Mouse (Mus musculus): ENCODE measurements around the gene Gm20388. TPM values are rescaled to one million over a fixed set of nuclear protein-coding genes. Genes with fewer than 3 reads are reported as not detected.

Gene Gm20388
- polyA plus RNA-seq, 1 experiment from 2014 or later: not detected

DNA sequence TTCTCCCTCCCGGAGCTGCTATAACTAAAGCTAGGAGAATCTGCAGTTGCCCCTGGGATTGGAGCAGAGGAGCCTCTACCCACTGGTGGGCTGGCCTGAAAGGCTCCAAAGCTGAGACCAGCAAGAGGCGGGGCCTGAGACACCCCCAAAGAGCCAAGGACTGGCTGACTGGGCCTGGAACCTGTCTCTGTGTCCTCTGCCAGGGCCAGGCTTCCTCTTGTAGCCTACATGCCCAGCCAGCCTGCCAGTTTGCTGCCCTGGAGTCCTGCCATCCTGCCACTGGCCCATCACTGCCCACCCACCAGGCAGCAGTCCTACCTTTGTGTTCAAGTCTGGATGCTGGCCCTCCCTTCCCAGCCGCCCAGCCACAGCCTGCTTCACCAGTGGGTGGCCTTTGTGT is 4419.8 kb downstream of the Gm20388 start:
- H3K9me3 ChIP-seq: no peaks in the 10 kb centered on the region
- no peak for ATAC-seq (ENCODE audit: insufficient number of reproducible peaks, insufficient read depth, low FRiP score, low TSS enrichment, low read depth)
- H3K27ac ChIP-seq: no peak overlapping the region
- 69% methylated on average over 2 of the region's 3 CpGs for WGBS
- no peak overlapping the region for H3K4me3 ChIP-seq
- no peak overlapping the region for H3K9ac ChIP-seq
- H3K4me1 ChIP-seq: no peaks in the 10 kb centered on the region
- H3K4me2 ChIP-seq: no peak overlapping the region
- no peaks in the 10 kb centered on the region for H3K27me3 ChIP-seq
- peaks cover 86% of the 10 kb centered on the region for H3K36me3 ChIP-seq

DNA sequence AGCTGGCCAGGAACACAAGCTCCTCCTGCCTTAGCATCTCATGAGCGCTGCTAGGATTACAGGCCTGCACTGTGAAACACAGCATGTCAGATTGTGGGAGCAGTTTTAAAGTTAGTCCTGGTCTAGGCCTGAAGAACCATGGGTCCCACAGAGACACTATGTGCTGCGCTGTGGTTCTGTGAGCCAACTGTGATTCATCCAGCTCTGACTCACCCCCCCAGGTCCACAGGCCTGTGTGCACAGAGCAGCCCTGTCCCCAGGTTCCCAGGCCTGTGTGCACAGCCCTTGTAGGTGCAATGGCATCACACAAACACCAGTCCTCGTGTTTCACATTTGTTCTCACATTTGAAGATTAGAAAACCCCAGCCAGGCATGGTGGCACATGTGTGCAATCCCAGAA is 4420.5 kb downstream of the Gm20388 start:
- Histone ChIP-seq H3K36me3 (peaks cover 86% of the 10 kb centered on the region), H3K4me1 (no peaks in the 10 kb centered on the region), H3K9me3 (no peaks in the 10 kb centered on the region), H3K4me2 (no peak overlapping the region), H3K27ac (no peak overlapping the region), H3K9ac (no peak overlapping the region), H3K4me3 (no peak overlapping the region), H3K27me3 (no peaks in the 10 kb centered on the region)
- 93% methylated on average over 3 of the region's 3 CpGs for WGBS
- no peak for ATAC-seq (ENCODE audit: insufficient number of reproducible peaks, insufficient read depth, low FRiP score, low TSS enrichment, low read depth)

DNA sequence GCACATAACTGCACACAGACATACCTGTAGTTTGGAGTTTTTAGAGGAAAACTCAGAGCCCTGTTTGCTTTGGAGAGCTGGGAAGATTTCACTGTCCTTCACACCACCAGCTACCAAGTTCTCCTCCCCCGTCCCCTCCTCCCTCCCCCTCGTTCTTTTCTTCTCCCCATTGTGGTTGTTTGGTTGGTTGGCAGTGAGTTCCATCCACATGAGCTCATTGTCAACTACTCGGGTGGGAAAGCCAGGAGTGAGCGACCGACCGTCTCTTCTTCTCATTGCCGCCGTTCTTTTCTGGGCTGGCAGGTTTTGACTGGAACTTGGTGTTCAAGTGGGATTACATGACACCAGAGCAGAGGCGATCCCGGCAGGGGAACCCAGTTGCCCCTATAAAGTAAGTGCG is 4421.1 kb downstream of the Gm20388 start:
- Histone ChIP-seq H3K9ac (no peak overlapping the region), H3K27me3 (no peaks in the 10 kb centered on the region), H3K4me2 (no peak overlapping the region), H3K36me3 (peaks cover 87% of the 10 kb centered on the region), H3K4me3 (no peak overlapping the region), H3K9me3 (no peaks in the 10 kb centered on the region), H3K27ac (no peak overlapping the region), H3K4me1 (no peaks in the 10 kb centered on the region)
- no peak for ATAC-seq (ENCODE audit: insufficient number of reproducible peaks, insufficient read depth, low FRiP score, low TSS enrichment, low read depth)
- WGBS: 78% methylated on average over 11 of the region's 11 CpGs

DNA sequence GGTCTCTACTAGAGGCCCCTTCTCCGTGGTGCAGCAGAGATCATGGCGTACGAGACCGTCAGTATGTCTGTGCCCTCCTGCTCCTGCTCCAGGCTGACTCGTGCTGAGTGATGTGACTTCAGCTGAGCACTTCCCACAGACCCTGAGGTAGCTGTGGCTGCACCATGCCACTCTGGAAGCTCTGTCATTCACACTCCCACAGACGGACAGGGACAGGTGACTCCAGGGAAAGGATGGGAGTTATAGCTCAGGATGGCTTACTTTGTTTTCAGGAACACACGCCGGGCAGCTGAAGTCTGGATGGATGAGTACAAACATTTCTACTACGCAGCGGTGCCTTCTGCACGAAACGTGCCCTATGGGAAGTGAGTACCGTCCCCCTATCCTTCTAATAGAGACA is 4425.7 kb downstream of the Gm20388 start:
- no peak for ATAC-seq (ENCODE audit: insufficient number of reproducible peaks, insufficient read depth, low FRiP score, low TSS enrichment, low read depth)
- H3K9ac ChIP-seq: no peak overlapping the region
- no peaks in the 10 kb centered on the region for H3K27me3 ChIP-seq
- 88% methylated on average over 13 of the region's 13 CpGs for WGBS
- no peak overlapping the region for H3K27ac ChIP-seq
- no peak overlapping the region for H3K4me3 ChIP-seq
- no peaks in the 10 kb centered on the region for H3K9me3 ChIP-seq
- peaks cover 5% of the 10 kb centered on the region; the same call in 1 of the 2 replicates for H3K4me1 ChIP-seq
- H3K4me2 ChIP-seq: no peak overlapping the region
- H3K36me3 ChIP-seq: peaks cover 90% of the 10 kb centered on the region

DNA sequence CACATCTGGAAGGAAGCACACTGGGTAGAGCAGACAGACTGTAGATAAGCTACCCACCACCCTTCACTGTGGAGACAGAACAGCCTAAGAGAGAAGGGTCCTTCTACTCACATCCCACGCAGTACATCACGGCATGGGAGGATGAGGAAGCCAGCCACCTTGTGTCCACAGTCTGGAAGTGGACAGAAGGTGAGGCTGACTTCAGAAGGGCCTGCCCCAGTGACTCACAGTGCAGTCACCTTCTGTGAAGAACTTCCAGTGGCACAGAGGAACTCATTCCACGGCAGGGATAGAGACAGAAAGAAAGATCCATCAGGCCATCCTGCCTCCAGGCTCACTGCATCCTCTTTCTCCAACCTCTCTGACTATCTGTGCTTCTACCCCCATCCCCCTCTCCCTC is 4429.1 kb downstream of the Gm20388 start:
- H3K4me1 ChIP-seq: peaks cover 5% of the 10 kb centered on the region; the same call in 1 of the 2 replicates
- no peak overlapping the region for H3K27ac ChIP-seq
- no peak; the same call in 1 of the 2 replicates for ATAC-seq (ENCODE audit: insufficient number of reproducible peaks, insufficient read depth, low FRiP score, low TSS enrichment, low read depth)
- H3K4me3 ChIP-seq: no peak overlapping the region
- no peaks in the 10 kb centered on the region for H3K9me3 ChIP-seq
- H3K36me3 ChIP-seq: peaks cover 89% of the 10 kb centered on the region
- H3K4me2 ChIP-seq: no peak overlapping the region
- no peak overlapping the region for H3K9ac ChIP-seq
- WGBS: 87% methylated on average over 3 of the region's 3 CpGs
- no peaks in the 10 kb centered on the region for H3K27me3 ChIP-seq

DNA sequence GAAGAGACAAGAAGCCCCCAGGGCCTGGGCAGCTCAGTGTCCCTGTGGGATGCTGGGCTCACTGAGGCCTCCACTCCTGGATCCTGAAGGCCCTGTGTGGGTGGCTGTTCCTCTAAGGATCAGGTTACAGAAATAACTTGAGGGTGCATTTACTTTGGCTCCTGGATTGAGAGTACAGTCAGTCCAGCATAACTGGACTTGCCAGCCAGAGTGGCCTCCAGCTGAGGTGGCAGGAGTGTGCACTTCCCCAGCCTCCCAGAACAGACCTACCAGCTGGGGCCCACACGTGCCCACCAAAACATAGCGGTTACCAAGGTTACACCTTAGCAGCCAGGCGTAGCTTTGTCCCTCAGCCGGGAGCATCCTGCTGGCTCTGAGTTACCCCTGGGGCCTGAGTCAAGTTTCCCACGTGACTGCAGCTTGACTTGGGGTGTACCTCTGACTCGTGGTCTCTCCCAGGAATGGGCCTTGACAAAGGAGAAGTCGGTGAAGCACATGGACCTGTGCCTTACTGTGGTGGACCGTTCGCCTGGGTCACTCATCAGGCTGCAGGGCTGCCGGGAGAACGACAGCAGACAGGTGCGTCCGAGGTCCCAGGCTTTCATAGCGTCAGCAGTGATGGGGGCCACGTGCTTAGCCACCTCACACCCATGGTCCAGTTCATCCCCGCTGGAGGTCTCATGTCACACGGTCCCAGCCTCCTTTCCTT is 4429.9 kb downstream of the Gm20388 start:
- Histone ChIP-seq H3K9me3 (no peaks in the 10 kb centered on the region), H3K36me3 (peaks cover 86% of the 10 kb centered on the region)
- ATAC-seq (ENCODE audit: insufficient number of reproducible peaks, insufficient read depth, low FRiP score, low TSS enrichment, low read depth): no peak

DNA sequence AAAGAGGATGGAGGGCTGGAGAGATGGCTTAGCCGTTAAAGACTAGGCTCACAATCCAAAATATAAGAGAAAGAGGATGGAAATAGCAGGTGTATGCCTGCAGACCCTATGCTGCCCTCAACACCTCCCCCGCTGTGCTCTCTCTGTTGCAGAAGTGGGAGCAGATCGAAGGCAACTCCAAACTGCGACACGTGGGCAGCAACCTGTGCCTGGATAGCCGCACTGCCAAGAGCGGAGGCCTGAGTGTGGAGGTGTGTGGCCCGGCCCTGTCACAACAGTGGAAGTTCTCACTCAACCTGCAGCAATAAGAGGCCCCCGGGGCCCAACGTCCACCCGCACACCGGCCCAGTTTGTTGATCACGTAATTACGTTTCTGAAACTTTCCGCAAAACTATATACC is 4432.5 kb downstream of the Gm20388 start:
- peaks cover 61% of the 10 kb centered on the region for H3K36me3 ChIP-seq

More for the DNA sequence above, 4429.9 kb downstream of the Gm20388 start:
- Histone ChIP-seq H3K27ac (no peak overlapping the region), H3K27me3 (no peaks in the 10 kb centered on the region), H3K9ac (no peak overlapping the region), H3K4me1 (peaks cover 5% of the 10 kb centered on the region; the same call in 1 of the 2 replicates), H3K4me2 (no peak overlapping the region), H3K4me3 (no peak overlapping the region)
- WGBS: 72% methylated on average over 17 of the region's 17 CpGs

DNA sequence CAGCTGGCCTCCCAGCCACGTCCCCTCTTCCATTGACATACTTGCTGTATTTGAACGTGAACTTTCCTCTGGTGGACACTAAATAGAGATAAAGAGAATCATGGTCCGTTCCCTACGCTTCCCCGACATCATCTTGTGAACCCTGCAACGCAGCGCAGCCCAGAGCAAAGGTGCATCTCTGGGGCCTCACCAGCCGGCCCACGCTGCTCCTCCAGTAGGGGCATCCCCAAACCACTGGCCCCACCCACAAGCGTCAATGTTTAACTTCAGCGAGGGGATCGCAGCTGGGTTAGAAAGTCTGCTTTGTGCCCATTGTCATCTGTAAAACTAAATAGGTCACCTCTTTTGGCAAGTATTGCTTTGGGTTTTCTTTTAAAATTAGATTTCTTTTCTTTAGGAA is 4433.4 kb downstream of the Gm20388 start:
- Histone ChIP-seq H3K4me3 (no peak overlapping the region), H3K9ac (no peak overlapping the region), H3K4me1 (peaks cover 17% of the 10 kb centered on the region), H3K27me3 (no peaks in the 10 kb centered on the region), H3K27ac (no peak overlapping the region), H3K9me3 (no peaks in the 10 kb centered on the region), H3K36me3 (peaks cover 52% of the 10 kb centered on the region), H3K4me2 (no peak overlapping the region)
- WGBS: 92% methylated on average over 12 of the region's 12 CpGs
- no peak for ATAC-seq (ENCODE audit: insufficient number of reproducible peaks, insufficient read depth, low FRiP score, low TSS enrichment, low read depth)

More for the DNA sequence above, 4432.5 kb downstream of the Gm20388 start:
- H3K4me3 ChIP-seq: no peak overlapping the region
- H3K9ac ChIP-seq: no peak overlapping the region
- H3K27ac ChIP-seq: no peak overlapping the region
- no peak overlapping the region for H3K4me2 ChIP-seq
- no peaks in the 10 kb centered on the region for H3K27me3 ChIP-seq
- WGBS: 90% methylated on average over 15 of the region's 15 CpGs
- peaks cover 17% of the 10 kb centered on the region for H3K4me1 ChIP-seq
- no peak for ATAC-seq (ENCODE audit: insufficient number of reproducible peaks, insufficient read depth, low FRiP score, low TSS enrichment, low read depth)
- H3K9me3 ChIP-seq: no peaks in the 10 kb centered on the region

DNA sequence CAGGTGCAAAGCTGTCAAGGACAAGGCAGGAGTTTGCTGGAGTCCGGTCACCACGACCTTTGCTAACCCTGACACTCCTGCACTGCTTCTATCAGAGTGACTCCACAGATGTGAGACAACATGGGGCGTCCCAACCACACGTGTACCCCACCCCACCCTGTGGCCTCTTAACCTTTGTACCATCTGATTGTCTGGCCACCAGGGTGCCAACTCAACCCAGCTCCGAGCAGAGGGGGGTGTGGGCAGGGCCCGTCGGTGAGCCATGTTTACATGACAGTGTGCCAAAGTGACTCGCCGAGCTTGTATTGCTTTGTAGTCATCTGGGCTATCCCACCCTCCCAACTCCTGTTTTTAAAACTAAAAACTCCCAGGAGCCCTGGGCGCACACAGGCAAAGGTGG is 4434.5 kb downstream of the Gm20388 start:
- no peak for ATAC-seq (ENCODE audit: insufficient number of reproducible peaks, insufficient read depth, low FRiP score, low TSS enrichment, low read depth)
- Histone ChIP-seq H3K27me3 (no peaks in the 10 kb centered on the region), H3K4me2 (no peak overlapping the region), H3K27ac (no peak overlapping the region), H3K36me3 (peaks cover 44% of the 10 kb centered on the region), H3K9ac (no peak overlapping the region), H3K4me1 (peaks cover 17% of the 10 kb centered on the region), H3K9me3 (no peaks in the 10 kb centered on the region), H3K4me3 (no peak overlapping the region)
- WGBS: 84% methylated on average over 10 of the region's 10 CpGs

DNA sequence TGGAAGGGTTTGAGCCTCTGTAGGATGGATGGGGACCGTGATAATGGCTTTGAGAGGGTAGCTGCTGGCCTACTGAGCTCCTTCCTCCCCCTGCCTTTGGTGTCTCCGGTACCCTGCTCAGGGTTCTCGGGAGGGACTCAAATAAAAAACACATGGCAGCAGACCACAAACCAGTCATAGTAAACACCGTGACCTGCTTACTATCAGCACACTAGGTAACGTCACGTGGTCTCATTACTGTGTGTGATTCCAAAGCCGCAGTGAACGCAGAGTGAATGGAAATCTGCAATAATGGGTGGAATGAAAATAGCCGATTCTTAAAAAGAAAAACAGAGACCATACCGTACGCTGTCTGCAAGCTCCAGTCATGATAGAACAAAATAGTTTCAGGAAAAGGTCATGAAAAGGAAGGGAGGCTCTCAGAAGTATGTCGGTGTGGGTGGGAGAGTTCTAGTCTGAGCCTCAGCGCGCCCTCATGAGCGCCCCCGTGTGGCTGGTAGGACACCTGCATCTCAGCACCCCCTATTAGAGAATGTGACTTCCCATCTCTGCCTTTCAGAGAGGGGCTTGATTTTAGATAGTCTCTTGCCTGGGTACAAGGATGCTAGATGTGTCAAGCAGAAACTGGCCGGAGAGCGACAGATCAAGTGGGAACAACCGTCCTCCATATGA is 4436.3 kb downstream of the Gm20388 start:
- Histone ChIP-seq H3K9ac (no peak overlapping the region), H3K4me3 (no peak overlapping the region), H3K27me3 (no peaks in the 10 kb centered on the region), H3K4me1 (peaks cover 12% of the 10 kb centered on the region), H3K9me3 (no peaks in the 10 kb centered on the region), H3K4me2 (peak overlapping the region; percentile 43), H3K27ac (peak overlapping the region; percentile 55), H3K36me3 (peaks cover 29% of the 10 kb centered on the region)
- ATAC-seq (ENCODE audit: insufficient number of reproducible peaks, insufficient read depth, low FRiP score, low TSS enrichment, low read depth): 0 out of 2 replicates have a peak, but pooled peaks have one; percentile 12
- WGBS: 24% methylated on average over 19 of the region's 19 CpGs

DNA sequence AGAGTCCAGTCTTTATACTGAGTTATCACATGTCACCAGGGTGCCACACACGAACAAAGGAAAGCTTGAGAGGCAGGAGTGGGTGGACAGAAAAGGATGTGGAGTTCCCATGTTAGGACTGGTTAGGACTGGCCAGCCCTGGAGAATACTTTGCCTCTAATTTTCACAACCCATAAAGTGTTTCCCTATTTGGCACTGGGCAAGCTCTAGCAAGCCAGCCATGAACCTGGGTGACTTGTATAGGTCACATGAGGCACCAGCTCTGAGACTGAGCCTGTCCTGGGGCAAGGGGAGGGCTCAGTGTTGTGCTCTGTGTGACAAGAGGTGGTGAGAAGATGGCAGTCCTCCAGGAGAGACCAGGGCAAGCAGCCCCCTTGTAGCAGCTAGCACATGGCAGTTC is 4437.4 kb downstream of the Gm20388 start:
- 59% methylated on average over 1 of the region's 1 CpGs for WGBS
- H3K9ac ChIP-seq: no peak overlapping the region
- no peak for ATAC-seq (ENCODE audit: insufficient number of reproducible peaks, insufficient read depth, low FRiP score, low TSS enrichment, low read depth)
- peaks cover 12% of the 10 kb centered on the region for H3K4me1 ChIP-seq
- no peaks in the 10 kb centered on the region for H3K9me3 ChIP-seq
- H3K4me3 ChIP-seq: no peak overlapping the region
- no peak overlapping the region for H3K4me2 ChIP-seq
- H3K27ac ChIP-seq: no peak overlapping the region
- no peaks in the 10 kb centered on the region for H3K27me3 ChIP-seq
- H3K36me3 ChIP-seq: peaks cover 21% of the 10 kb centered on the region

DNA sequence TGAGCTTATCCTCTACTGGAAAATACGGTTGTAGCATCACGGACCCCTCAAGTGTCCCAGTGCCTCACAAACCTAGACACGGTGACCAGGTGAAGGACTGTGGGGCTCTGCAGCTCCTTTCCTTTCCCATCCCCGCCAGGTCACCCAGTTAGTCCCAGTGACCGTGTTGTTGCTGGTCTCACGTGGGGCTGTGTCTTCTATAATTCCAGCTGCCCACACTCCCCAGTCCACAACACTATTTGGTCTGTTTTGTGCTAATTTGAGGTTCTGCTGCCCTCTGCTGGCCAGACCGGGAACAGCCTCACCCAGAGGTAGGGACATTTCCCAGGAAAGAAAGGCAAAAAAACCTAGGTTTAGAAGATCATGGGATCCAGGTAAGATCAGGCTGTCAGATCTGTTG is 4439.0 kb downstream of the Gm20388 start:
- H3K4me2 ChIP-seq: no peak overlapping the region
- WGBS: 37% methylated on average over 7 of the region's 7 CpGs
- no peaks in the 10 kb centered on the region for H3K27me3 ChIP-seq
- ATAC-seq (ENCODE audit: insufficient number of reproducible peaks, insufficient read depth, low FRiP score, low TSS enrichment, low read depth): no peak
- no peak overlapping the region for H3K27ac ChIP-seq
- peaks cover 5% of the 10 kb centered on the region; the same call in 1 of the 2 replicates for H3K36me3 ChIP-seq
- peaks cover 12% of the 10 kb centered on the region for H3K4me1 ChIP-seq
- H3K9ac ChIP-seq: no peak overlapping the region
- no peaks in the 10 kb centered on the region for H3K9me3 ChIP-seq
- no peak overlapping the region for H3K4me3 ChIP-seq
